Comparison of ENCODE assay signal across 8 mouse cellular contexts in the genomic region with DNA sequence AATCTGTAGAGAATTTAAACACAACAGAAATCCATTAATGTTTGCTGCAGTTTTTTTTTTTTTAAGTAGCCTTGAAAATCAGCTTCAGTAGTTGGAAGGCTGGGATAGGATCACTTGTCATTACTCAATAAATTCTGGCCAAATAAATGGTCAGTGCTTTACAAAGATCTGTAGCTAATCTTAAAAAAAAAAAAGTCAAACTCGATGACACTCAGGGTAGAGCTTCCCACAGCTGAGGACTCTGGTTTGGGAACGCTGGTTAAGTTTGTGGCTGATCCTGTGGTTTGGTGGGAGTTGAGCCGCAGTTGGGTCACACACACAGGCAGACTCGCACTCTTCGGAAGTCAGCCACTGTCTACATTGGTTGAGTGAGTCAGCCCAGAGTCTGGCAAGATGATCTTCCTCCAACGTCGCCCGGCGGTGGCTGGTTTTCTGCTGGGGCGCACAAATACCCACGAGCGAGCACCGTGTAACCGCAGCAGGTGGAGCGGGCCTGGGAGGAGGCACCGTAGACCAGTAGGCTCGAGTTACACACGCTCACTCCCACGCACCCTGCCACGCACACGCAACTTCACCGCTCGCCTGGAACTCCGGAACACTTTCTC.
DNase-seq lines count a peak whose midpoint lies in the region; ATAC-seq and TF ChIP-seq lines count a peak whose summit lies in the region.

No protein-coding gene starts in this region.

- 1% methylated on average over 24 of the region's 24 CpGs for WGBS in forebrain, embryonic 11.5 days
- WGBS in limb, embryonic 12.5 days = under 1% methylated on average over 24 of the region's 24 CpGs
- WGBS in midbrain, embryonic 12.5 days = under 1% methylated on average over 24 of the region's 24 CpGs
- 2% methylated on average over 24 of the region's 24 CpGs for WGBS in stomach, postnatal 0 days

- no peak for TF ChIP-seq CTCF in stomach, postnatal 0 days (IDR thresholded peaks at IDR 0.05; ENCODE audit: low read depth)

- H3K4me2 ChIP-seq in forebrain, embryonic 11.5 days (ENCODE audit: low read depth, low read length, severe bottlenecking) = peak overlapping the region; percentile 97
- peak overlapping the region; percentile 87 for H3K4me2 ChIP-seq in limb, embryonic 12.5 days
- peak overlapping the region; percentile 99 for H3K4me2 ChIP-seq in midbrain, embryonic 12.5 days (replicated peaks)
- peak overlapping the region; percentile 99 for H3K4me2 ChIP-seq in stomach, postnatal 0 days (replicated peaks; ENCODE audit: low read depth)

- H3K36me3 ChIP-seq in forebrain, embryonic 11.5 days (ENCODE audit: control insufficient read depth, insufficient read depth, low read length) = no peaks in the 10 kb centered on the region
- no peaks in the 10 kb centered on the region for H3K36me3 ChIP-seq in limb, embryonic 12.5 days
- H3K36me3 ChIP-seq in midbrain, embryonic 12.5 days = no peaks in the 10 kb centered on the region
- no peaks in the 10 kb centered on the region for H3K36me3 ChIP-seq in stomach, postnatal 0 days (ENCODE audit: control insufficient read depth, insufficient read depth, low read length)

- ATAC-seq in forebrain, embryonic 11.5 days (replicated peaks; ENCODE audit: low FRiP score) = no peak
- no peak for ATAC-seq in limb, embryonic 12.5 days (ENCODE audit: insufficient number of reproducible peaks, insufficient read depth, low FRiP score, low TSS enrichment, low read depth)
- no peak for ATAC-seq in midbrain, embryonic 12.5 days (ENCODE audit: low FRiP score, low read depth)
- peak; percentile 28; the same call in 1 of the 2 replicates for ATAC-seq in stomach, postnatal 0 days (ENCODE audit: low FRiP score, low TSS enrichment)

- H3K4me3 ChIP-seq in forebrain, embryonic 11.5 days (ENCODE audit: low read depth, low read length) = peak overlapping the region; percentile 47
- peak overlapping the region; percentile 59 for H3K4me3 ChIP-seq in limb, embryonic 12.5 days (replicated peaks)
- peak overlapping the region; percentile 58 for H3K4me3 ChIP-seq in midbrain, embryonic 12.5 days
- H3K4me3 ChIP-seq in stomach, postnatal 0 days (ENCODE audit: low read depth, low read length) = peak overlapping the region; percentile 59

- H3K9ac ChIP-seq in forebrain, embryonic 11.5 days (ENCODE audit: low read length) = no peak overlapping the region
- 0 out of 2 replicates have a peak overlapping the region, but pooled peaks have one; percentile 18 for H3K9ac ChIP-seq in limb, embryonic 12.5 days (replicated peaks)
- H3K9ac ChIP-seq in midbrain, embryonic 12.5 days (replicated peaks) = no peak overlapping the region
- peak overlapping the region; percentile 81 for H3K9ac ChIP-seq in stomach, postnatal 0 days (ENCODE audit: low read length)

- H3K27me3 ChIP-seq in forebrain, embryonic 11.5 days (ENCODE audit: control insufficient read depth, insufficient read depth, low read length) = peaks cover 83% of the 10 kb centered on the region
- peaks cover 68% of the 10 kb centered on the region for H3K27me3 ChIP-seq in limb, embryonic 12.5 days
- peaks cover 89% of the 10 kb centered on the region for H3K27me3 ChIP-seq in midbrain, embryonic 12.5 days
- no peaks in the 10 kb centered on the region; the same call in 1 of the 2 replicates for H3K27me3 ChIP-seq in stomach, postnatal 0 days (ENCODE audit: control insufficient read depth, insufficient read depth, low read length)

- no peaks in the 10 kb centered on the region for H3K9me3 ChIP-seq in forebrain, embryonic 11.5 days (ENCODE audit: control insufficient read depth, low read length)
- H3K9me3 ChIP-seq in limb, embryonic 12.5 days = no peaks in the 10 kb centered on the region
- H3K9me3 ChIP-seq in midbrain, embryonic 12.5 days = no peaks in the 10 kb centered on the region
- H3K9me3 ChIP-seq in stomach, postnatal 0 days (ENCODE audit: control insufficient read depth, low read length) = no peaks in the 10 kb centered on the region

- peak; percentile 76 for DNase-seq in CD4-positive, CD25-positive, alpha-beta regulatory T cell, adult 2 months (ENCODE audit: low read depth, low spot score)
- peak; percentile 78 for DNase-seq in adrenal gland, adult 2 months
- DNase-seq in forebrain, embryonic 11.5 days (ENCODE audit: low spot score) = peak; percentile 72
- peak; percentile 36 for DNase-seq in heart, postnatal 4 days
- DNase-seq in stomach, postnatal 0 days (ENCODE audit: low spot score) = peak; percentile 72
- DNase-seq in frontal cortex, postnatal 25 days (ENCODE audit: low spot score in 2 of 2) = no peak

- no peak for TF ChIP-seq EP300 in stomach, postnatal 0 days (optimal IDR thresholded peaks at IDR 0.05)

- H3K4me1 ChIP-seq in forebrain, embryonic 11.5 days (replicated peaks; ENCODE audit: control insufficient read depth, insufficient read depth, low read length) = peaks cover 25% of the 10 kb centered on the region
- peaks cover 44% of the 10 kb centered on the region for H3K4me1 ChIP-seq in limb, embryonic 12.5 days (replicated peaks)
- peaks cover 31% of the 10 kb centered on the region for H3K4me1 ChIP-seq in midbrain, embryonic 12.5 days
- H3K4me1 ChIP-seq in stomach, postnatal 0 days (replicated peaks; ENCODE audit: control insufficient read depth, insufficient read depth) = no peaks in the 10 kb centered on the region

- no peak overlapping the region for H3K27ac ChIP-seq in forebrain, embryonic 11.5 days (ENCODE audit: low read depth, low read length)
- H3K27ac ChIP-seq in limb, embryonic 12.5 days = no peak overlapping the region
- no peak overlapping the region for H3K27ac ChIP-seq in midbrain, embryonic 12.5 days (replicated peaks)
- H3K27ac ChIP-seq in stomach, postnatal 0 days (replicated peaks) = peak overlapping the region; percentile 46

Comparison
In these comparisons a context has a peak if more than half of its experiments do, and no peak if none do; other contexts are left out.
1. DNase-seq: peak in CD4-positive, CD25-positive, alpha-beta regulatory T cell, adult 2 months (single experiment), adrenal gland, adult 2 months (single experiment), forebrain, embryonic 11.5 days (single experiment), heart, postnatal 4 days (single experiment) and stomach, postnatal 0 days (single experiment); none in frontal cortex, postnatal 25 days (0 of 2).
2. H3K9ac ChIP-seq: peak in limb, embryonic 12.5 days (single experiment) and stomach, postnatal 0 days (single experiment); none in forebrain, embryonic 11.5 days (single experiment) and midbrain, embryonic 12.5 days (single experiment).
3. Peak in every context shown above with its lines, with median percentiles within 50 percentile points of each other: H3K4me2 ChIP-seq and H3K4me3 ChIP-seq.